Mouse (Mus musculus) spleen, postnatal 36 days (tissue): ENCODE measurements around the gene Hspa1a.
A peak's percentile ranks its signal among the peaks of the same experiment; 100 is the strongest.
"Not testable (repeated sequence)": the region's sequence is repeated elsewhere in the genome, so short reads cannot be mapped to it uniquely, and the experiment has no call there.

Source experiments
- DNase-seq, 2 experiments: peaks; one replicate each; pipeline ENCODE4 v3.0.0; 2022; ENCODE audit warnings: low spot score in 2 of 2, mixed read lengths in 1 of 2

Gene Hspa1a

DNA sequence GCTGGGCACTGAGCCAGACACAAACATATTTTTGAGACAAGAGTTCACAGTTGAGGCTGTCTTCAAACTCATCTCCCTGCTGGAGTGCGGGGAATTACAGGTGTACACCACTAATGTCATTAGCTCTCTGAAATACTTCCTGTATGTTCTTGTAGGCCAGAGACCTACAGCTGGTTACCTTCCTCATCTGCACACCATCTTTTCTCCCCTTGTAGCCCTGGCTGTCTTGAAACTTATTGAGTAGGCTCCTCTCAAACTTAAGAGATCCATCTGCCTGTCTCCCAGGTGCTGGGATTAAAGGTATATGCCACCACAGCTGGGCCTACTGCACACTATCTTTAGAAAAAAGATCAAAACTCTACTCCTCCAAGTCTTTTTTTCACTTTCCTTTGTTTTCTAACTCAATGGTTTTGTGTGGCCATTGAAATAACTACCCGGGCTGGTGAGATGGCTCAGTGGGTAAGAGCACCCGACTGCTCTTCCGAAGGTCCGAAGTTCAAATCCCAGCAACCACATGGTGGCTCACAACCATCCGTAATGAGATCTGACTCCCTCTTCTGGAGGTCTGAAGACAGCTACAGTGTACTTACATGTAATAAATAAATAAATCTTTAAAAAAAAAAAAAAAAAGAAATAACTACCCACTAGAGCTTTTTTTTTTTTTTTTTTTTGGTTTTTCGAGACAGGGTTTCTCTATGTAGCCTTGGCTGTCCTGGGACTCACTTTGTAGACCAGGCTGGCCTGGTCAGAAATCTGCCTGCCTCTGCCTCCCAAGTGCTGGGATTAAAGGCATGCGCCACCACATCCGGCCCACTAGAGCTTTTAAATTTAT, 23.0 kb downstream of the Hspa1a start:
- not testable (repeated sequence) for DNase-seq

DNA sequence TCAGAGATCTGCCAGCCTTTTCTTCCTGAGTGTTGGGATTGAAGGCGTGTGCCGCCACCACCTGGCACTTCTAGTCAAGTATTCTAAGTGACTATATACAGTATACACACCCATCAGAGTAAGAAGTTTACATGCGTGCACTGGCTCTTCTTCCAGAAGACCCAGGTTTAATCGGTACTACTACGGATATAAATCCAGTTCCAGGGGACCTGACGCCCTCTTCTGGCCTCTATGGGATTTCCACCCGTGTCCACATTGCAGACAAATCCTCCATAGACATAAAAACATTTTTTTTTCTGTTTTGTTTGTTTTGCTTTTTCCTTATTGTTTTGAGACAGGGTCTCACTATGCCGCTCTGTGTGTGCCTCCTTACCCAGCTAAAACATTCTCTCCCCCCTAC, 24.4 kb downstream of the Hspa1a start:
- no peak for DNase-seq

DNA sequence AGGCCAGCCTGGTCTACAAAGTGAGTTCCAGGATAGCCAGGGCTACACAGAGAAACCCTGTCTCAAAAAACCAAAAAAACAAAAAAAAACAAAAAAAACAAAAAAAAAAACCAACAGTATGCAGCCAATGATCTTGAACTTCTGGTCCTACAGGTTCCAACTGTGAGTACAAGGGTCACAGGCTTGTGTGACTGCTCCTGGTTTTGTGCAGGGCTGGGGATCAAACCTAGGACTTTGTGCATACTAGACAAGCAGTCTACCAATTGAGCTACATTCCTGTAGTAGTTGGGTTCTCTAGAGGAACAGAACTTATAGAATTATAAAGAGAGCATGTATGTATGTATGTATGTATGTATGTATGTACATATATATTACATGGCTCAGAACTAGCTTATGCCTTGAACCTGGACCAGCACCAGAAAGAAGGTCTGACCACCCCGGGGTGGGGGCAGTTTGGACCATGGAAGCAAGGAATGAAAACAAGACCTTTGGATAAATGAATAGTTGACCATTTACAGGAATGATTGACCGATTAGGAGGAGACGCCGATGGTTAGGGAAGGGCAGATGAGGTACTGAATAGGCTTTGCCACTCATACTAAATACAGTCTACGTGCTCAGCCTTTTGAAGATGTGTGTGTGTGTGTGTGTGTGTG, 25.3 kb downstream of the Hspa1a start:
- DNase-seq, result no peak

DNA sequence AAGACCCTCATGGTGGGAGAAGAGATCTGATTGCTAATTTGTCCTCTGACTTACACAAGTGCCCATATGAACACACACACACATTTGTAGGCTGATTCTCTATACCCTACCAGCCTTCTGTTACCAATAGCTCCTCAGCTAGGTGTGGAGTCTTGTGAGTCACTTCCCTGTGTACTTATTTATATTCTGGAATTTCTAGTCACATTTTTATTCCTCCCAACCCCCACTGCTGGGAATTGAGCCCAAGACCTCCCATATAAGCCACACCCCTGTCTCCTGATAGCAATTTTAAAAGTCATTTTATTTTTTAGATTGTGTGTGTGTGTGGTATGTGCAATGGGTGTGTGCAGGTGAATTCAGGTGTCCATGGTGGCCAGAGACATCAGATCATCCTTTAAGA, 27.6 kb downstream of the Hspa1a start:
- no peak for DNase-seq

DNA sequence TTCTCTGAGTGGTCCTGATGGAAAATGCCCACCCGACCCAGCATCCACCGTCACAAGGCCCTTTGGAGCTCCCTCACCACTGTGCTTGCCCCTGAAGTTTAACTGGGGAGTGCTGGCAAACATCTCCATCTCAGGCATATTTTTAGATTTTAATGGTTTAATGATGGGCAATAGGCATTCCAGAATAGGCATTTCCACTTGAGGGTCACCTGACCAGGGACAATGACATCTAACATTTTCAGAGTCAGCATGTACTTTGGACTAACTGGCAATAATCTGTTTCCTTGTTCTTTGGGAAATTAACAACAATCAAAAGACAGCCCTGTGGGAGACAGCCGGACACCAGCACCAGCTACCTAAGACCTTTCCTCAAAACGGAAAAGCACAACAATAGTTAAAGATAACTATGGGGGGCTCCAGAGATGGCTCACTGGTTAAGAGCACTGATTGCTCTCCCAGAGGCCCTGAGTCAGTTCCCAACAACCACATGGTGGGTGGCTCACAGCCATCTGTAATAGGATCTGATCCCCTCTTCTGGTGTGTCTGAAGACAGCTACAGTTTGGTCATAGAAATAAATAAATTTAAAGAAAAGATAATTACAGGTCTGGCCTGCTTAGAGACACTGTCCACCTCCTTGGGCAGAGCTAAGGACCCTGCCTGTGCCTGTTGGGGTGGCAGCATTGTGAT, 28.7 kb downstream of the Hspa1a start:
- DNase-seq, result no peak

DNA sequence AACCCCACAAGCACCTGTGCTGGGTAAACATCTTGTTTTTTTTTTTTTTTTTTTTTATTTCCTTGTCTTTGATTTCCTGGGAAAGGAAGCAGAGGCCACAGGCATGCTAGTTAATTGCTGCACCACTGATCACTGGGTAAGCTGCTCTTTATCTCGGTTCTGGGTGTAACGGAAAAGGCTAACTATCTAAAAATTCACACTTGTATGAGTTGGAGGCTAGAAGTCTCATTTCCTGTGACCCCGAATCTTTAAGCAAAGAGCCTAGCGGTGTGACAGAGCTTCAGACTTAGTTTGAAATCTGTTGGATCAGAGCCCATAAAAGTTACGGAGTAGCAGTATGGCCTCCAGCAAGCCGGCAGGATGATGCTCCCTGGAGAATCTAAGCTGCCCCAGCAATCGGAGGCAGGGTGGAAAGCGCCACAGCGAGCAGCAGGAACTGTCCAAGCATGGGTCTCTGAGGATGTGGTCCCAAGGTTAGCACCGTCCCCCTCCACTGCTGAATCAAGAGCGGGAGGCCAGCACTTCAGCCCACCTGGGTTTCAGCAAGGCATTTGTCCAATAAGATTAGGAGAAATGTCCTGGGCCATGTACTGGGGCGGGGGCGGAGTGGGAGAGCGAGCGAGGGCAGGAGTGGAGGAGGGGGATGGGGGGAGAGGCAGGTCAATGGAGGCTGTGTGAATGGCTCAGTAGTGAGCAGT, 30.5 kb downstream of the Hspa1a start:
- DNase-seq, result no peak

DNA sequence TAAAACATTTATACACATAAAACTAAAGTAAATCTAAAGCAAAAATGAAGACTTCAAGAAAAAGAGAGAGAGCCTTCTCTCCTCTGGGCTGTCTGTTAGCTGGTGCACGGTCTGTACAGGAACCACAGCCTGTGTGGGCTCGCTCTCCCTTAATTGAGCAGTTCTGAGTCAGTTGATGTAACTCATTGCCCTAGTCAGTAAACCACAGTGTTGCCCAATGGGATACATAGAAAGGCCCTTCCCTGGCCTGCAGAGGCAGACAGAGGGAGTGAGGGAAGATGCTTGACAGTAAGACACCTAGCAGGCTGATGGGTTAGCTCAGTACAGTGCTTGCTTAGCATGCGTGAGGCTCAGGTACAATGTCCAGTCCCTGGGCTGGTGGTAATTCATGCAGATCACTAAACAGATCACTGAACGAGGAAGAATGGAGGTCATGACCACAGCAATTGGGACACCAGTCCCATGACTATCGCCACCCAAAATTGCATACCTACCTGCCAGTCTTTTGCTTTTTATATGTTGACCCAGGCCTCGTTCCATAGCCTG, 33.9 kb downstream of the Hspa1a start:
- DNase-seq, result no peak

DNA sequence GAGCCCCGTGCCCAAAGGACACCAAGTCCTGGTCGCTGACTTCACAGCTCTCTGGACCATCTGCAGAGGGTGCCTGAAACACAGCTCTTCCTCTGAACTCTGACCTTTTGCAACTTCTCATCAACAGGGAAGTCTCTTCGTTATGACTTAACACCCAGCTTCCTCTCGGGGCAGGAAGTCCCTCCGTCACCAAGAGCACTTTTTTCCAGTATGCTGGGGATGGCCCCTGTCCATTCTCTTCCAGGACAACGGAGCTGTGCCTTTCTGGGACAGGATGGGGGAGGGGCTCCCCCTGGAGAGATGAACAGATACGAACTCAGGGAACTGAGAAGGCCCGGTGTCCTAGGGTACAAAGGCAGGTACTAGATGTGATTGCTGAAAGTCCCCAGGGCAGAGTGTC, 37.1 kb downstream of the Hspa1a start:
- DNase-seq, result peak in 1 of 2 experiments; percentile 27

DNA sequence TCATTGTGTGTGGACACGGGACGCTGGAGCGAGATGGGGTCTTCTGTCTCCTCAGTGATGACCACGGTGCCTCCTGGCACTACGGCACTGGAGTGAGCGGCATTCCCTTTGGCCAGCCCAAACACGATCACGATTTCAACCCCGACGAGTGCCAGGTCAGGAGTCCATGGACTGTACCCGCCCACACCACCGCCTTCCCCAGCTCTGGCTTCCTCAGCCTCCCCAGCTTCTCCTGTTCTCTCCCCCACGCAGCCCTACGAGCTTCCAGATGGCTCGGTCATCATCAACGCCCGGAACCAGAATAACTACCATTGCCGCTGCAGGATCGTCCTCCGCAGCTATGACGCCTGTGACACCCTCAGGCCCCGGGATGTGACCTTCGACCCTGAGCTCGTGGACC, 37.9 kb downstream of the Hspa1a start:
- DNase-seq, result no peak

DNA sequence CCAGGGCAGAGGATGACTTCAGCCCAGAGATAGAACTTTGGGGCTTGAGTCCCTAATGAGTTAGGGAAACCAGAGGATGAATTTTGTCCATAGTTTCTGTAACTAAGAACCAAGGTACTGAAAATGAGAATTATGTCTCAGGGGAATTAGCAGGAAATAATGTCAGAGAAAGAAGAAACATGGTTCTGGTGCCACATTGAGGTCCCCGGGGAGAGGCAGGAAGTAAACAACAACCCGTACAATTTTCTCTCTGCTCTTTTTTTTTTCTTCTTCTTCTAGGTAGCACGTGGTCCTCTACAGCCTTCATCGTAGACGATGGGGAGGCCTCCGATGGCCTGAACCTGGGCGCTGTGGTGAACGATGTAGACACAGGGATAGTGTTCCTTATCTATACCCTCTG, 39.7 kb downstream of the Hspa1a start:
- peak; percentile 60 to 72 for DNase-seq

DNA sequence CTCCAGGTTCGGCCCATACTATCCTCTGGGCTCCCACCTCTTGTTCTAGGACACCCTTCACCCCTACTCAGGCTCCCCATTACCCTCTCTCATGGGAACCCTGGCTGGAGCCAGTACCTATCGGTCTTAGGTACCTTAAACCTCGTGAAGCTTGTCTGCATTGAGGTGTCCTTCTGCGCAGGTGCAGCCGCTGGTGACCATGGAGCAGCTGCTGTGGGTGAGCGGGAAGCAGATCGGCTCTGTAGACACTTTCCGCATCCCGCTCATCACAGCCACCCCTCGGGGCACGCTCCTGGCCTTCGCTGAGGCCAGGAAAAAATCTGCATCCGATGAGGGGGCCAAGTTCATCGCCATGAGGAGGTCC, 40.2 kb downstream of the Hspa1a start:
- DNase-seq, result peak; percentile 48 to 52

DNA sequence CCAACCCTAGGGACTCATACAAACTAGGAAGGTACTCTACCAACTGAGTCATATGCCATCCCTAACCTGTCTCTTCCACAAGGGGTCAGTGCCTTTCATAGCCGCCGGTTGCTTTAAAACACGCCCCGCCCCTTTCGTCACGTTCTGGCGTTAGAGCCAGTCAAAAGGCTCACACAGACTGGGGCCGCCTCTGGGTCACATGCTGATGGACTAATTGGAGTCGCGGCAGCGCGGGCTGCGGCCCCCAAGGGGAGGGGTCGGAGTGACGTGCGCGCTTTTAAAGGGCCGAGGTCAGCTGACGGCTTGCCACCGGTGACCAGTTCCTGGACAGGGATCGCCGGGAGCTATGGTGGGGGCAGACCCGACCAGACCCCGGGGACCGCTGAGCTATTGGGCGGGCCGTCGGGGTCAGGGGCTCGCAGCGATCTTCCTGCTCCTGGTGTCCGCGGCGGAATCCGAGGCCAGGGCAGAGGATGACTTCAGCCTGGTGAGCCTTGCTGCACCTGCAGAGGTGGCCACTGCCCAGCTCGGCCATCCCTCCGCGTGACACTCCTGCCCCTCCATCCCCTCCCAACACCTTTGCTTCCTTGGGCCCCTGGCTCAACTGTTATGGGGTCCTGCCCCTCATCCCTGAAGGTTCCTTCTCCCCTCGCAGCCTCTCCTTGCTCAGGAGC, 40.8 kb downstream of the Hspa1a start, which contains the start of gene Neu1:
TSS of gene Neu1 (plus strand) at position 193 of the 674 bp plus-strand sequence.
- peak; percentile 98 for DNase-seq

DNA sequence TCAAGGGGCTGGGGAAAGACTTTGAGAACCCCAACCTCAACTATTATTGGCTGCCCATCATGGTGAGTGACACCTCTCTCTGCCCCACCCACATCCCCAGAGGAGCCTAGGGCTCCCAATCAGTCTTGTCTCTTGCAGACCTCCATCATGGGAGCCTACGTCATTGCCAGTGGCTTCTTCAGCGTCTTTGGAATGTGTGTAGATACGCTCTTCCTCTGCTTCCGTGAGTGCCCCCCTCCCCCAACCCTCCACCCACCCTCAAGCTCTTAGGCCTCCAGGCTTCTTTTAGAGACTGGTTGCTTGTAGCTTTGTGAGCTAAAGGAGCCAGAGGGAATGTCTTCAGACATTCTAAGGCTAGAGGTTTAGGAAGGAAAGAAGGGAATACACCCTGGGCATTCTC, 43.1 kb downstream of the Hspa1a start:
- DNase-seq, result no peak

DNA sequence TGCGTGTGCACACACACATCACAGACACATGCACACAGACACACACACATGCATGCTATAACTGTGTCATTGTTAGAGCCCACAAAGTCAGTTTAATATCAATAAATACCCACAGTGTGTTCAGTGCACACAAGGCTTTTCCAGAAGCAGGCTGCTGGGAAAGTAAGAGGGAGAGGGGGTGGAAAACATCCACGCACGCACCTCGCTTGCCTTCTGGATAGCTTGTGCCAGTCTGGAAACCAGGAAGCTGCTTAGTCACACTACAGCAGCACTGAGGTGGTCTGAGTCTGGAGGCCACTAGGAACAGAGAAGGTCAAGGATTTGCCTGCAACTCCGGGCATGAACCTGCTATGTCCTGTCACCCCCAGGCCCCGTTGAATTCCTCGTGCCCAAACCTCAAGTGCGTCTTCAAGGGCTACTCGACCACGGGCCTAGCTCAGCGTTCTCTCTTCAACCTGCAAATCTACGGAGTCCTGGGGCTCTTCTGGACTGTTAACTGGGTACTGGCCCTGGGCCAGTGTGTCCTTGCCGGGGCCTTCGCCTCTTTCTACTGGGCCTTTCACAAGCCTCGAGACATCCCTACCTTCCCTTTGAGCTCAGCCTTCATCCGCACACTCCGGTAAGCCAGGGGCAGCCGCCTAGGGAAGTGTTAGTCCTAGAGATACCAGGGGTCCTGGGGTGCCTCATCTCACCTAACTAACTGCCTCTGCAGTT, 44.5 kb downstream of the Hspa1a start:
- no peak for DNase-seq

DNA sequence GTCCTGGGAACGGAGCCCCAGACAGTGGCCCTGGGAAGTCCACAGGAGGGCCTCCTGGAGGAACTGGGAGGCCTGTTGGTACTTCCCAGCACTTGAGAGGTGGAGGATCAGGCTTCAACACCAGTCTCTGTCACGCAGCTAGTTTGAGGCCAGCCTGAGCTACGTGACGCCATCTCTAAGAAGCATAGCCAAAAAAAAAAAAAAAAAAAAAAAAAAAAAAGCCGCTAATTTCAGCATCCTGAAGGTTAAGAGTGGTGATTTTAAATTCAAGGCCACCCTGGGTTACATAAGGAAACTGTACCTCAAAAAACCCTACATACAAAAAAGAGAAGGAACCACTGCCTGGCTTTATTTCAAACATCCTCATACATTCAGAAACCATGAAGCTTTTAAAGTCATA, 47.7 kb downstream of the Hspa1a start:
- DNase-seq, result no peak

DNA sequence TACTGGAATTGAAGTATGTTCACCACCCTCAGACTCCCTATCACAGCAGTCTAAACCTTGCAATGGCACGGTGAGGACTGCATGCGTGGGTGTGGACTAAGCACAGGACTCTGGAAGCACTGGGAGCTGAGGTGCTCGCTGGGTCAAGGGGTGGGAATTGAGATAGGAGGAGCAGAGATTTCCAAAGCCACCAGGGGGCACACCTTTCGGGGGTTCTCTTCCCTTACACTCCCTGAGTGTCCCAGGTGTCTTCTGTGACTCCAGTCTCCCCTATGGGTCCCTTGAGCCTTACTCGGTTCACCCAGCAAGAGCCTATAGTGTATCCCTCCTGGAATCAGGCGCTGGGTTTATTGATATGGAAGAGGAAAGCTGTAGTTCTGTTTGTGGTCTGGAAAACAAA, 49.0 kb downstream of the Hspa1a start:
- DNase-seq, result no peak
